Mouse (Mus musculus): Measurements from ENCODE around the gene Smim4.

DNA sequence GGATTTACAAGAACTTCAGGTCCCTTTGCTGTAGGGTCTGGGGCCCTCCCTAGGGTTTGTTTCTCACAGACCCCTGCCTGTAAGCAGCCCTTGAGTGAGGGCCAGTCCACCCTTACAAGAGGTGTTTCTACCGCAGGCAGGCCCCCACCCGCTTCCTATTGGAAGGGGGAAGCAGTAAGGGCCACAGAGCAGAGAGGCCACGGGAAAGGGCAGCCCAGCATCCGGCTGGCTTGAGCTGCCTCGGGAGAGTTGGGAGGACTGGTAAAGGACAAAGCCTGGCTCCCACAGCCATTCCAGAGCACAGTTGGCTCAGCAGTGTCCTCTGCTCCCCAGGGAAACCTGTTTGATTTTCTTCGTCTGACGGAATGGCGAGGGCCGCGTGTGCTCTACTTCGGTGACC is 9.0 kb upstream of the Smim4 start:
- TF ChIP-seq FLI1 (IDR thresholded peaks at IDR 0.05; ENCODE audit: low read length): no peak
- no peak for TF ChIP-seq GATA1 (IDR thresholded peaks at IDR 0.05; ENCODE audit: borderline replicate concordance, low read length)

Data from megakaryocyte, embryonic 14.5 days (primary cell).